In genomic region chr3:79531581-79532271, GRCm38 (mm10) we compare ENCODE assay signal across 8 mouse cellular contexts. TPM values are rescaled to one million over a fixed set of nuclear protein-coding genes. Genes with fewer than 3 reads are reported as not detected.
A peak's percentile ranks its signal among the peaks of the same experiment; 100 is the strongest.
DNase-seq lines count a peak whose midpoint lies in the region; ATAC-seq and TF ChIP-seq lines count a peak whose summit lies in the region.
"Had no signal": no experiment of that assay in that cellular context is flagged by ENCODE, and none has a peak within 500 bp of the region (broad histone marks: within the 10 kb centered on the region; RNA-seq: fewer than 3 reads in every experiment).

No protein-coding gene starts in this region.

- in situ Hi-C loops in ES-E14 (cut with MboI; ENCODE audit: low sequenced_read_pairs in 2 of 2, unreplicated experiment in 2 of 2): no loop called here

- DNase-seq in ES-E14 (ENCODE audit: low read depth, low spot score): peak; percentile 20
- peak; percentile 30 for DNase-seq in adrenal gland, postnatal 10 days
- DNase-seq in left cerebral cortex, adult 18-20 months (ENCODE audit: low spot score in 2 of 2): peak; percentile 63 to 76
- DNase-seq in monocyte, adult 2 months (ENCODE audit: low read depth in 1 of 2, low spot score in 2 of 2): peak; percentile 76 to 78
- no peak for DNase-seq in ovary, adult 18-20 months (ENCODE audit: low spot score)

- no peak overlapping the region for H3K9ac ChIP-seq in ES-E14 (ENCODE audit: insufficient read depth, low read depth, low read length, poor library complexity, severe bottlenecking)
- no peak overlapping the region for H3K9ac ChIP-seq in heart, embryonic 15.5 days
- H3K9ac ChIP-seq in neural tube, embryonic 15.5 days (replicated peaks): no peak overlapping the region

- H3K9me3 ChIP-seq in ES-E14 (ENCODE audit: control insufficient read depth, insufficient read depth, low read depth, low read length): no peaks in the 10 kb centered on the region
- no peaks in the 10 kb centered on the region for H3K9me3 ChIP-seq in heart, embryonic 15.5 days (replicated peaks)
- no peaks in the 10 kb centered on the region for H3K9me3 ChIP-seq in neural tube, embryonic 15.5 days (replicated peaks)

- peak; percentile 87 for ATAC-seq in heart, embryonic 15.5 days (replicated peaks; ENCODE audit: insufficient number of reproducible peaks, insufficient read depth, low FRiP score, low read depth)
- ATAC-seq in neural tube, embryonic 15.5 days (ENCODE audit: low FRiP score): no peak

- peaks cover 2% of the 10 kb centered on the region; the same call in 1 of the 2 replicates for H3K36me3 ChIP-seq in ES-E14 (ENCODE audit: control insufficient read depth, insufficient read depth, low read length, poor library complexity, severe bottlenecking)
- no peaks in the 10 kb centered on the region for H3K36me3 ChIP-seq in heart, embryonic 15.5 days
- H3K36me3 ChIP-seq in neural tube, embryonic 15.5 days: no peaks in the 10 kb centered on the region

- peaks cover 0 to 11% of the 10 kb centered on the region in 2 experiments; a peak in 1 of 4 replicates for H3K4me1 ChIP-seq in ES-E14 (ENCODE audit: control insufficient read depth in 2 of 2, insufficient read depth in 2 of 2, low read length in 2 of 2, poor library complexity in 1 of 2)
- peaks cover 24% of the 10 kb centered on the region for H3K4me1 ChIP-seq in heart, embryonic 15.5 days (replicated peaks)
- H3K4me1 ChIP-seq in neural tube, embryonic 15.5 days: peaks cover 3% of the 10 kb centered on the region; the same call in 1 of the 2 replicates

- H3K27me3 ChIP-seq in heart, embryonic 15.5 days: no peaks in the 10 kb centered on the region
- no peaks in the 10 kb centered on the region for H3K27me3 ChIP-seq in neural tube, embryonic 15.5 days (replicated peaks)

- H3K4me3 ChIP-seq in ES-E14 (ENCODE audit: insufficient read depth in 1 of 2, low read depth in 1 of 2, low read length in 2 of 2, poor library complexity in 1 of 2, severe bottlenecking in 1 of 2): no peak overlapping the region
- H3K4me3 ChIP-seq in heart, embryonic 15.5 days: peak overlapping the region; percentile 12; the same call in 1 of the 2 replicates
- no peak overlapping the region for H3K4me3 ChIP-seq in neural tube, embryonic 15.5 days (replicated peaks)
- H3K4me3 ChIP-seq: erythroblast, embryonic 14.5 days had no signal

- H3K4me2 ChIP-seq in heart, embryonic 15.5 days: peak overlapping the region; percentile 45
- H3K4me2 ChIP-seq in neural tube, embryonic 15.5 days: no peak overlapping the region

- H3K27ac ChIP-seq in ES-E14 (ENCODE audit: insufficient read depth, low read depth, low read length, poor library complexity, severe bottlenecking): peak overlapping the region; percentile 5; the same call in 1 of the 2 replicates
- H3K27ac ChIP-seq in heart, embryonic 15.5 days: peak overlapping the region; percentile 78
- H3K27ac ChIP-seq in neural tube, embryonic 15.5 days (replicated peaks): no peak overlapping the region

- WGBS in heart, embryonic 15.5 days: 27% methylated on average over 9 of the region's 9 CpGs
- 74% methylated on average over 9 of the region's 9 CpGs for WGBS in neural tube, embryonic 15.5 days

TF ChIP-seq in ES-E14, 5 proteins besides CTCF, POLR2A, EP300 and RAD21:
- no peak for TF ChIP-seq ZNF384 (IDR thresholded peaks at IDR 0.05; ENCODE audit: low read depth, low read length)
TF ChIP-seq in ES-E14: peak in this region for 0.

RNA-seq across cellular contexts. Expression of gene Fnip2, which starts 35.9 kb away (rescaled TPM):
- total RNA-seq in ES-E14 (2012; rRNA removed): 21.6 and 29.1 TPM in 2 replicates
- total RNA-seq in adrenal gland, postnatal 10 days (2021): 10 to 100 TPM; 12.3 to 14.1 TPM
- 2.9 and 3.6 TPM in 2 replicates for polyA plus RNA-seq in heart, embryonic 15.5 days (2015; fragmentation: Nextera tagmentation; extraction: Ambion mirVana)
- 10 to 100 TPM; 18.2 to 18.5 TPM for total RNA-seq in left cerebral cortex, adult 18-20 months (2021)
- 5.6 and 7.3 TPM in 2 replicates for polyA plus RNA-seq in neural tube, embryonic 15.5 days (2015; fragmentation: Nextera tagmentation; extraction: Ambion mirVana)

RNA-seq across cellular contexts. Expression of gene Ppid, which starts 59.4 kb away (rescaled TPM):
- total RNA-seq in ES-E14 (2012; rRNA removed): 118 and 159 TPM in 2 replicates
- 10 to 100 TPM; 40.5 to 45.7 TPM for total RNA-seq in adrenal gland, postnatal 10 days (2021)
- 91.9 and 99.3 TPM in 2 replicates for polyA plus RNA-seq in heart, embryonic 15.5 days (2015; fragmentation: Nextera tagmentation; extraction: Ambion mirVana)
- total RNA-seq in left cerebral cortex, adult 18-20 months (2021): 10 to 100 TPM; 68.9 to 69.1 TPM
- 158 and 164 TPM in 2 replicates for polyA plus RNA-seq in neural tube, embryonic 15.5 days (2015; fragmentation: Nextera tagmentation; extraction: Ambion mirVana)
